In genomic region chr15:84258602-84259355, GRCm38 (mm10) we compare ENCODE assay signal across 16 mouse cellular contexts. TPM values are rescaled to one million over a fixed set of nuclear protein-coding genes. Genes with fewer than 3 reads are reported as not detected.
A peak's percentile ranks its signal among the peaks of the same experiment; 100 is the strongest.
DNase-seq lines count a peak whose midpoint lies in the region; ATAC-seq and TF ChIP-seq lines count a peak whose summit lies in the region.
"Had no signal": no experiment of that assay in that cellular context is flagged by ENCODE, and none has a peak within 500 bp of the region (broad histone marks: within the 10 kb centered on the region; RNA-seq: fewer than 3 reads in every experiment).

No protein-coding gene starts in this region.

- peak; percentile 2 for DNase-seq in heart, postnatal 0 days (ENCODE audit: low spot score)
- DNase-seq in heart, adult 9 months (ENCODE audit: low spot score in 2 of 2), result no peak
- DNase-seq in retina, embryonic 14.5 days (ENCODE audit: low spot score), result peak; percentile 54
- no peak for DNase-seq in retina, postnatal 1 day
- DNase-seq in embryonic facial prominence, embryonic 10.5 days (ENCODE audit: low spot score), result no peak
- no peak for DNase-seq in spleen, adult 12 weeks (ENCODE audit: low spot score)
- DNase-seq in urinary bladder, postnatal 4 days (ENCODE audit: low spot score in 2 of 2), result no peak
- DNase-seq: cerebellum, adult 8-10 months; forebrain, postnatal 0 days; heart, postnatal 36 days; layer of hippocampus, adult 9-11 months; lung, postnatal 10 days; right cerebral cortex, postnatal 14 days had no signal

- ATAC-seq in heart, postnatal 0 days (ENCODE audit: insufficient read depth, low read depth), result no peak
- ATAC-seq: forebrain, postnatal 0 days; intestine, embryonic 15.5 days; liver, embryonic 12.5 days; Patski had no signal

- no peak for TF ChIP-seq EP300 in heart, postnatal 0 days (IDR thresholded peaks at IDR 0.05; ENCODE audit: low read depth)

- H3K36me3 ChIP-seq in heart, postnatal 0 days (replicated peaks; ENCODE audit: control insufficient read depth, insufficient read depth, low read length), result peaks cover 15% of the 10 kb centered on the region; the same call in 1 of the 2 replicates
- H3K36me3 ChIP-seq in embryonic facial prominence, embryonic 10.5 days (replicated peaks), result no peaks in the 10 kb centered on the region
- H3K36me3 ChIP-seq: intestine, embryonic 15.5 days; liver, embryonic 12.5 days had no signal

- H3K4me3 ChIP-seq in heart, postnatal 0 days (ENCODE audit: low read depth, low read length), result no peak overlapping the region
- H3K4me3 ChIP-seq in embryonic facial prominence, embryonic 10.5 days, result no peak overlapping the region
- H3K4me3 ChIP-seq: intestine, embryonic 15.5 days; liver, embryonic 12.5 days had no signal

- no peak overlapping the region for H3K4me2 ChIP-seq in heart, postnatal 0 days (ENCODE audit: low read depth, low read length)
- H3K4me2 ChIP-seq: intestine, embryonic 15.5 days; liver, embryonic 12.5 days had no signal

- H3K9ac ChIP-seq in heart, postnatal 0 days (replicated peaks; ENCODE audit: low read depth, low read length), result no peak overlapping the region
- H3K9ac ChIP-seq: forebrain, postnatal 0 days; intestine, embryonic 15.5 days; liver, embryonic 12.5 days had no signal

- no peak overlapping the region for H3K27ac ChIP-seq in heart, postnatal 0 days (ENCODE audit: low read depth)
- peak overlapping the region; percentile 55; the same call in 1 of the 2 replicates for H3K27ac ChIP-seq in embryonic facial prominence, embryonic 10.5 days (replicated peaks)
- H3K27ac ChIP-seq: intestine, embryonic 15.5 days; liver, embryonic 12.5 days had no signal

- H3K9me3 ChIP-seq in heart, postnatal 0 days (replicated peaks; ENCODE audit: control insufficient read depth, low read length), result no peaks in the 10 kb centered on the region
- no peaks in the 10 kb centered on the region for H3K9me3 ChIP-seq in embryonic facial prominence, embryonic 10.5 days
- H3K9me3 ChIP-seq: intestine, embryonic 15.5 days; liver, embryonic 12.5 days had no signal

- WGBS in heart, postnatal 0 days, result 76% methylated on average over 9 of the region's 9 CpGs
- WGBS in embryonic facial prominence, embryonic 10.5 days, result 62% methylated on average over 9 of the region's 9 CpGs

- H3K27me3 ChIP-seq in heart, postnatal 0 days (ENCODE audit: control insufficient read depth, insufficient read depth, low read length), result no peaks in the 10 kb centered on the region
- H3K27me3 ChIP-seq in embryonic facial prominence, embryonic 10.5 days (replicated peaks; ENCODE audit: low read depth, poor library complexity, severe bottlenecking), result peaks cover 9% of the 10 kb centered on the region; the same call in 1 of the 2 replicates
- H3K27me3 ChIP-seq: intestine, embryonic 15.5 days had no signal

- H3K4me1 ChIP-seq in heart, postnatal 0 days (ENCODE audit: control insufficient read depth, insufficient read depth), result peaks cover 32% of the 10 kb centered on the region
- H3K4me1 ChIP-seq in embryonic facial prominence, embryonic 10.5 days, result peaks cover 67% of the 10 kb centered on the region

- TF ChIP-seq CTCF in heart, postnatal 0 days (IDR thresholded peaks at IDR 0.05; ENCODE audit: low read depth), result no peak

RNA-seq across cellular contexts. Expression of gene Parvb, which starts 26.9 kb away (rescaled TPM):
- total RNA-seq in heart, postnatal 0 days (2014; rRNA removed; ENCODE audit: low replicate concordance), result 26.1 and 31.8 TPM in 2 replicates
- polyA plus RNA-seq in heart, postnatal 0 days (2015; fragmentation: Nextera tagmentation; extraction: Ambion mirVana), result 10.8 and 11.7 TPM in 2 replicates
- polyA plus RNA-seq in embryonic facial prominence, embryonic 10.5 days (2016; fragmentation: Nextera tagmentation; extraction: Ambion mirVana), result 7.1 and 8.4 TPM in 2 replicates

Comparison
In these comparisons a context has a peak if more than half of its experiments do, and no peak if none do; other contexts are left out.
1. DNase-seq: peak in heart, postnatal 0 days (single experiment) and retina, embryonic 14.5 days (single experiment); none in heart, adult 9 months (0 of 2), retina, postnatal 1 day (single experiment), embryonic facial prominence, embryonic 10.5 days (single experiment), spleen, adult 12 weeks (single experiment) and urinary bladder, postnatal 4 days (0 of 2).